Mouse (Mus musculus) midbrain, embryonic 12.5 days (tissue): ENCODE data around the gene Olfr301. TPM values are rescaled to one million over a fixed set of nuclear protein-coding genes. Genes with fewer than 3 reads are reported as not detected.

Experiments
- ATAC-seq: fragments of 200-750 bp; cut with Nextera tagmentation; 2 replicates; pipeline ENCODE4 v1.8.0; 2017; ENCODE audit warnings: low read depth, moderate TSS enrichment, moderate library complexity; ENCODE audit not compliant: low FRiP score
- H3K27ac ChIP-seq: fragments of 300-500 bp; sonication (generic); replicated peaks from 2 replicates; pipeline ENCODE4 v1.5.1; 2016; ENCODE audit warnings: mild to moderate bottlenecking
- H3K27me3 ChIP-seq: fragments of 300-500 bp; sonication (generic); 2 replicates; pipeline ENCODE4 v1.6.1; 2016; ENCODE audit warnings: mild to moderate bottlenecking
- H3K36me3 ChIP-seq: fragments of 300-500 bp; sonication (generic); 2 replicates; pipeline ENCODE4 v1.6.1; 2016
- H3K4me1 ChIP-seq: fragments of 300-500 bp; sonication (generic); 2 replicates; pipeline ENCODE4 v1.6.1; 2016
- H3K4me2 ChIP-seq: fragments of 300-500 bp; sonication (generic); replicated peaks from 2 replicates; pipeline ENCODE4 v1.6.1; 2016; ENCODE audit warnings: mild to moderate bottlenecking, moderate library complexity
- H3K4me3 ChIP-seq: fragments of 300-500 bp; sonication (generic); 2 replicates; pipeline ENCODE4 v1.5.1; 2016; ENCODE audit warnings: mild to moderate bottlenecking
- H3K9ac ChIP-seq: fragments of 300-500 bp; sonication (generic); replicated peaks from 2 replicates; pipeline ENCODE4 v1.6.1; 2016; ENCODE audit warnings: mild to moderate bottlenecking, moderate library complexity
- H3K9me3 ChIP-seq: fragments of 300-500 bp; sonication (generic); 2 replicates; pipeline ENCODE4 v1.6.1; 2016; ENCODE audit warnings: mild to moderate bottlenecking
- WGBS: fragments of 180-500 bp; shearing (Covaris S2); methylation state at CpG from one replicate; pipeline ENCODE4 v1.1.7; 2016; 5-methylcytosine and 5-hydroxymethylcytosine counted together
- polyA plus RNA-seq: library from polyadenylated mRNA; unstranded; fragments of >200 nt; fragmentation: Nextera tagmentation; extraction: Ambion mirVana; gene quantifications from 2 replicates; pipeline ENCODE4 v1.2.1, GENCODE M21; 2016

The Olfr301 gene
- polyA plus RNA-seq, result not detected in 2 replicates

- Histone ChIP-seq H3K27ac (no peak within 1 kb of the TSS), H3K4me2 (no peak within 1 kb of the TSS), H3K36me3 (no peaks in the 10 kb centered on the region), H3K27me3 (no peaks in the 10 kb centered on the region), H3K9me3 (no peaks in the 10 kb centered on the region), H3K4me1 (no peaks in the 10 kb centered on the region), H3K9ac (no peak within 1 kb of the TSS), H3K4me3 (no peak within 1 kb of the TSS)
- ATAC-seq, result no peak
- WGBS, result 85% methylated on average over 2 of the region's 2 CpGs
These were observed at the start of gene Olfr301 for GRCm38 (mm10) chr7:86403546-86403945. TSS of gene Olfr301 (plus strand) at chr7:86403846.

- no peaks in the 10 kb centered on the region for H3K9me3 ChIP-seq
- H3K4me1 ChIP-seq, result no peaks in the 10 kb centered on the region
- no peak within 1 kb of the TSS for H3K9ac ChIP-seq
- H3K4me3 ChIP-seq, result no peak within 1 kb of the TSS
- ATAC-seq, result no peak
- H3K27ac ChIP-seq, result no peak within 1 kb of the TSS
- WGBS, result 90% methylated on average over 1 of the region's 1 CpGs
- no peaks in the 10 kb centered on the region for H3K36me3 ChIP-seq
- no peaks in the 10 kb centered on the region for H3K27me3 ChIP-seq
- no peak within 1 kb of the TSS for H3K4me2 ChIP-seq
These were observed 36.8 kb upstream of the Olfr301 start, which contains the start of gene Olfr305 for GRCm38 (mm10) chr7:86366828-86367227. TSS of gene Olfr305 (minus strand) at chr7:86366928.

- Histone ChIP-seq H3K36me3 (no peaks in the 10 kb centered on the region), H3K4me1 (no peaks in the 10 kb centered on the region), H3K27me3 (no peaks in the 10 kb centered on the region), H3K4me3 (no peak overlapping the region), H3K4me2 (no peak overlapping the region), H3K9me3 (no peaks in the 10 kb centered on the region), H3K27ac (no peak overlapping the region), H3K9ac (no peak overlapping the region)
- ATAC-seq, result no peak
- WGBS, result 74% methylated on average over 3 of the region's 3 CpGs
These were observed 17.9 kb upstream of the Olfr301 start for GRCm38 (mm10) chr7:86385769-86386168.

- 80% methylated on average over 1 of the region's 1 CpGs for WGBS
- Histone ChIP-seq H3K27me3 (no peaks in the 10 kb centered on the region), H3K4me1 (no peaks in the 10 kb centered on the region), H3K27ac (no peak within 1 kb of the TSS), H3K9ac (no peak within 1 kb of the TSS), H3K4me3 (no peak within 1 kb of the TSS), H3K36me3 (no peaks in the 10 kb centered on the region), H3K4me2 (no peak within 1 kb of the TSS), H3K9me3 (no peaks in the 10 kb centered on the region)
- ATAC-seq, result no peak
These were observed 17.1 kb upstream of the Olfr301 start, which contains the start of gene Olfr304 for GRCm38 (mm10) chr7:86386558-86386957. TSS of gene Olfr304 (minus strand) at chr7:86386658.

- H3K27ac ChIP-seq, result no peak within 1 kb of the TSS
- no peaks in the 10 kb centered on the region for H3K4me1 ChIP-seq
- no peak within 1 kb of the TSS for H3K4me3 ChIP-seq
- H3K4me2 ChIP-seq, result no peak within 1 kb of the TSS
- no peaks in the 10 kb centered on the region for H3K9me3 ChIP-seq
- no peaks in the 10 kb centered on the region for H3K27me3 ChIP-seq
- H3K36me3 ChIP-seq, result no peaks in the 10 kb centered on the region
- no peak for ATAC-seq
- H3K9ac ChIP-seq, result no peak within 1 kb of the TSS
These were observed 6.0 kb upstream of the Olfr301 start, which contains the start of gene Olfr303 for GRCm38 (mm10) chr7:86397689-86398088. TSS of gene Olfr303 (minus strand) at chr7:86397789.

GRCm38 (mm10) chr7:86459621-86460020 is 56.0 kb downstream of the Olfr301 start, which contains the start of gene Olfr299:
TSS of gene Olfr299 (plus strand) at chr7:86459921.
- H3K4me2 ChIP-seq, result no peak within 1 kb of the TSS
- H3K27me3 ChIP-seq, result no peaks in the 10 kb centered on the region
- no peak for ATAC-seq
- H3K36me3 ChIP-seq, result no peaks in the 10 kb centered on the region
- H3K4me1 ChIP-seq, result no peaks in the 10 kb centered on the region
- 81% methylated on average over 1 of the region's 1 CpGs for WGBS
- H3K9ac ChIP-seq, result no peak within 1 kb of the TSS
- H3K4me3 ChIP-seq, result no peak within 1 kb of the TSS
- H3K9me3 ChIP-seq, result no peaks in the 10 kb centered on the region
- H3K27ac ChIP-seq, result no peak within 1 kb of the TSS

Other genes with a start within 250 kb of the Olfr301 start
- not detected in 2 replicates for gene Vmn2r75, start 232.1 kb upstream of the Olfr301 start, polyA plus RNA-seq
- not detected in 2 replicates for gene Vmn2r76, start 157.5 kb upstream of the Olfr301 start, polyA plus RNA-seq
- gene Olfr310, start 126.7 kb upstream of the Olfr301 start, polyA plus RNA-seq, result not detected in 2 replicates
- gene Olfr309, start 90.1 kb upstream of the Olfr301 start, polyA plus RNA-seq, result not detected in 2 replicates
- gene Olfr308, start 78.2 kb upstream of the Olfr301 start, polyA plus RNA-seq, result not detected in 2 replicates
- not detected in 2 replicates for gene Olfr307, start 66.3 kb upstream of the Olfr301 start, polyA plus RNA-seq
- gene Olfr305, start 36.9 kb upstream of the Olfr301 start, polyA plus RNA-seq, result not detected in 2 replicates
- gene Olfr304, start 17.2 kb upstream of the Olfr301 start, polyA plus RNA-seq, result not detected in 2 replicates
- not detected in 2 replicates for gene Olfr303, start 6.1 kb upstream of the Olfr301 start, polyA plus RNA-seq
- not detected in 2 replicates for gene Olfr299, start 56.1 kb downstream of the Olfr301 start, polyA plus RNA-seq
- not detected in 2 replicates for gene Olfr298, start 88.6 kb downstream of the Olfr301 start, polyA plus RNA-seq
- not detected in 2 replicates for gene Olfr297, start 116.1 kb downstream of the Olfr301 start, polyA plus RNA-seq
- not detected in 2 replicates for gene Olfr295, start 180.0 kb downstream of the Olfr301 start, polyA plus RNA-seq
- gene Olfr294, start 212.8 kb downstream of the Olfr301 start, polyA plus RNA-seq, result not detected in 2 replicates
- gene Olfr293, start 245.2 kb downstream of the Olfr301 start, polyA plus RNA-seq, result not detected in 2 replicates